Mouse (Mus musculus): ENCODE data around the gene Spem2. TPM values are rescaled to one million over a fixed set of nuclear protein-coding genes. Genes with fewer than 3 reads are reported as not detected.
A peak's percentile ranks its signal among the peaks of the same experiment; 100 is the strongest.

Gene Spem2
- polyA plus RNA-seq, 1 experiment from 2014 or later = not detected

DNA sequence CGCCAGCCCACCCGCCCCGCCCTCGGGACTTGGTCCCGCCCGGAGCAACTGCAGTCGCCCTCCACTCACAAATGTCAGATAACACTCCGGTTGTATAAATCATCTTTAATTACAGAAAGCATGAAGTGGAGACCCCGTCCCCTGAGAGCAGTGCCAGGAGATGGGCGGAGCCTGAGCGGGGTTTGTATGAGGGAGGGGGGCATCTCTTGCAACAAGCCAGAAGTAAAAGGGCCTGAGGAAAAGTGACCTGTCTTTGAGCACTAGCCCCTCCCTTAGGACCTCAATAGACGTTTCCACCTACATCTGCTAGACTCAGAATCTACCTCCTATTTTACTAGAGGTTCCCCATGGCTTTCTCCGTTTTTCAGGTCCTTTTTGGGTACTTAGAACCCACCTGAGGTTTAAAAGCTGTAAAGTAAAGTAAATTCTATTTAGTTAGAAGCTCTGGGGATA, 22.3 kb downstream of the Spem2 start:
- ATAC-seq (no peak), DNase-seq (ENCODE audit: low spot score) (peak; percentile 32)
- no peaks in the 10 kb centered on the region for H3K36me3 ChIP-seq (ENCODE audit: insufficient read depth, low read length)
- peak overlapping the region; percentile 47 for H3K4me3 ChIP-seq (ENCODE audit: low read depth, low read length)
- peaks cover 11% of the 10 kb centered on the region; the same call in 1 of the 2 replicates for H3K4me1 ChIP-seq (ENCODE audit: insufficient read depth, low read depth, low read length)
- H3K9me3 ChIP-seq (ENCODE audit: low read length) = no peaks in the 10 kb centered on the region
- 3% methylated on average over 13 of the region's 13 CpGs for WGBS
- H3K27ac ChIP-seq (ENCODE audit: low read length) = 0 out of 2 replicates have a peak overlapping the region, but pooled peaks have one; percentile 54
- TF ChIP-seq CTCF (IDR thresholded peaks at IDR 0.05) (no peak), EP300 (IDR thresholded peaks at IDR 0.05) (no peak)
- peak overlapping the region; percentile 88 for H3K4me2 ChIP-seq (replicated peaks; ENCODE audit: low read depth, low read length)
- H3K9ac ChIP-seq (replicated peaks; ENCODE audit: low read depth) = no peak overlapping the region; the same call in 1 of the 2 replicates
- H3K27me3 ChIP-seq (replicated peaks; ENCODE audit: insufficient read depth, low read length) = no peaks in the 10 kb centered on the region

DNA sequence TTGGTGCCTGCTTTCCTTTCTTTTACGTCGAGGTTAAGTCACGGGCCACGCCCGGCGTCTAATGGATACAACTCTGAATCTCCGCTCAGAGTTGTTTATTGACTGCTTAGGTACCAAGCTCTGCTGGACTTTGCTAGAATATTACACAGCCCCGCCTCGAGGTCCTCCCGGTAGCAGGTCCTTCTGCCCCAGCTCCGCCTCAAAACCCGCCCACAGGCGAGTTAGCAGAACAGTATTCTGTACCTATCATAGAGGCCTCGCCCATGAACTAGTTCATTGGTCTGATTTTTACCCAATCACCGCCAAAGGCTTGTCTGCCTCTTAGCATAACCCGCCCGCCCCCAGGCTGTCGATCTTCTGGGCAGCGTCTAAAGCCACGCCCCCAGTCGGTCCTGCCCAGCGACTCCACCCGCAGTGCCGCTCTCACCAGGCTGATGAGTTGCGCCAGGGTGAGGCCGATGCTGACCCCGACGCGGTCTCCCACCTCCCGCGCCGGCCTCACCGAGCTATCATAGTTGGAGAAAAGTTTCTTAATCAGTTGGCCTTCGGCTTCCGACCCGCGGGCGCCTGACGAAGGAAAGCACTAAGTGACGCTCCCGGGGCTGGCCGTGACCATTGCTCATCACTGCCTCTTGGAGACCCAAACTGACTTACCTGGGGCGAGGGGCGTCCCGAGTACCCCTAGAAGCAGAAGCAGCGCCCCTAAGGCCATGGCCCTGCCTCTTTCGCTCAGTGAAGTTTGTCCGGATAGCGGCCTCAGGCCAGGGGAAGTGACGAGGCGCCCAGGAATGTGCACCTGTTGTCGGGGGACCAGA, 22.9 kb downstream of the Spem2 start, which contains the start of gene Chrnb1:
Chrnb1 (minus strand) TSS at position 776 of the 815 bp plus-strand sequence.
- Histone ChIP-seq H3K36me3 (ENCODE audit: insufficient read depth, low read length) (no peaks in the 10 kb centered on the region), H3K27me3 (replicated peaks; ENCODE audit: insufficient read depth, low read length) (no peaks in the 10 kb centered on the region), H3K9me3 (ENCODE audit: low read length) (no peaks in the 10 kb centered on the region), H3K9ac (replicated peaks; ENCODE audit: low read depth) (peak within 1 kb of the TSS; percentile 34), H3K4me1 (ENCODE audit: insufficient read depth, low read depth, low read length) (0 out of 2 replicates have a peak, but pooled peaks cover 9% of the 10 kb centered on the region), H3K4me2 (replicated peaks; ENCODE audit: low read depth, low read length) (peak within 1 kb of the TSS; percentile 88), H3K27ac (ENCODE audit: low read length) (peak within 1 kb of the TSS; percentile 54), H3K4me3 (ENCODE audit: low read depth, low read length) (peak within 1 kb of the TSS; percentile 47)
- 1% methylated on average over 50 of the region's 52 CpGs for WGBS
- DNase-seq (ENCODE audit: low spot score) = peak; percentile 100
- no peak for TF ChIP-seq EP300 (IDR thresholded peaks at IDR 0.05)
- peak; percentile 18; the same call in 1 of the 2 replicates for TF ChIP-seq CTCF (IDR thresholded peaks at IDR 0.05)
- peak; percentile 99 for ATAC-seq

DNA sequence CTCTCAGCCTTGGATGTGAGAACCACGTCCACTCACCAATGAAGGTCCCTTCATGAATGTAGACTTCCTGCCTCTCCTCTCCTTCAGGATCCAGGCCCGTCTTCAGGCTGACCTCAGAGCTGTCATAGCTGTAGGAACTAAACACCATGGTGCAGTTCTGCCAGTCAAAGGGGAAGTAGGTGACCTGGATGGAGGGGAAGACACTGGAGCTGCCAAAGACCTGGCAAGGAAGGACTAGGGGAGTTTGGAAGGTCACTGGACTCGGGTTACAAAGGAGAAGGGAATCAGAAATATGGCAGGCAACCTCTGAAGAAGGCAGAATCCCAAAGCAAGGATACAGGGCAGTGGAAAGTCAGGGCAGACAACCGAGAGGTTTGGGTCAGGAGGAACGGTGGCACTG, 24.8 kb downstream of the Spem2 start:
- H3K4me1 ChIP-seq (ENCODE audit: insufficient read depth, low read depth, low read length) = 0 out of 2 replicates have a peak, but pooled peaks cover 6% of the 10 kb centered on the region
- no peak for ATAC-seq
- DNase-seq (ENCODE audit: low spot score) = no peak
- no peaks in the 10 kb centered on the region for H3K27me3 ChIP-seq (replicated peaks; ENCODE audit: insufficient read depth, low read length)
- no peak for TF ChIP-seq EP300 (IDR thresholded peaks at IDR 0.05)
- TF ChIP-seq CTCF (IDR thresholded peaks at IDR 0.05) = no peak
- H3K9ac ChIP-seq (replicated peaks; ENCODE audit: low read depth) = no peak overlapping the region
- no peak overlapping the region for H3K27ac ChIP-seq (ENCODE audit: low read length)
- H3K4me2 ChIP-seq (replicated peaks; ENCODE audit: low read depth, low read length) = no peak overlapping the region
- whole genome bisulfite sequencing = 58% methylated on average over 5 of the region's 5 CpGs
- H3K36me3 ChIP-seq (ENCODE audit: insufficient read depth, low read length) = no peaks in the 10 kb centered on the region
- H3K4me3 ChIP-seq (ENCODE audit: low read depth, low read length) = no peak overlapping the region
- H3K9me3 ChIP-seq (ENCODE audit: low read length) = no peaks in the 10 kb centered on the region

DNA sequence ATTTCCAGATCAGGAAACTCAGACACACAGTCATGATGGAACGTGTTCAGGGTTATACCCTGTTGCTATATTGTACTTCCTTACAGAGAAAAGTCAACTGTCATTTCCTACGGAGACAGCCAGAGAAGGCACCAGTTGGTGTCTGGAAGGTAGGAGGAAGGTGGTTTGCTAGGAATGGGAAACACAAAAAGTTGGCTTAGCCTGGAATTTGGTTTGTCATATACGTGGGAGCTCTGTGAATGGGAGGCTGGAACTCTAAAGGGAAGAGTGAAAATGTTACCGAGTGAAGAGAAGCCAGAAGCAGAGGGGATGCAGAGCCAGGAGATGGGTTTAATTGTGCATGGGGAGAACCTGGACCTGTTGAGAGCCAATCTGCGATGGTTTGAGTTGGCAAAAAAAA, 26.8 kb downstream of the Spem2 start:
- Histone ChIP-seq H3K9ac (replicated peaks; ENCODE audit: low read depth) (no peak overlapping the region), H3K9me3 (ENCODE audit: low read length) (no peaks in the 10 kb centered on the region), H3K27me3 (replicated peaks; ENCODE audit: insufficient read depth, low read length) (no peaks in the 10 kb centered on the region), H3K4me3 (ENCODE audit: low read depth, low read length) (no peak overlapping the region), H3K4me2 (replicated peaks; ENCODE audit: low read depth, low read length) (no peak overlapping the region), H3K27ac (ENCODE audit: low read length) (no peak overlapping the region), H3K4me1 (ENCODE audit: insufficient read depth, low read depth, low read length) (0 out of 2 replicates have a peak, but pooled peaks cover 6% of the 10 kb centered on the region), H3K36me3 (ENCODE audit: insufficient read depth, low read length) (no peaks in the 10 kb centered on the region)
- DNase-seq (ENCODE audit: low spot score) (no peak), ATAC-seq (no peak)
- 66% methylated on average over 5 of the region's 5 CpGs for WGBS
- no peak for TF ChIP-seq CTCF (IDR thresholded peaks at IDR 0.05)
- no peak for TF ChIP-seq EP300 (IDR thresholded peaks at IDR 0.05)

DNA sequence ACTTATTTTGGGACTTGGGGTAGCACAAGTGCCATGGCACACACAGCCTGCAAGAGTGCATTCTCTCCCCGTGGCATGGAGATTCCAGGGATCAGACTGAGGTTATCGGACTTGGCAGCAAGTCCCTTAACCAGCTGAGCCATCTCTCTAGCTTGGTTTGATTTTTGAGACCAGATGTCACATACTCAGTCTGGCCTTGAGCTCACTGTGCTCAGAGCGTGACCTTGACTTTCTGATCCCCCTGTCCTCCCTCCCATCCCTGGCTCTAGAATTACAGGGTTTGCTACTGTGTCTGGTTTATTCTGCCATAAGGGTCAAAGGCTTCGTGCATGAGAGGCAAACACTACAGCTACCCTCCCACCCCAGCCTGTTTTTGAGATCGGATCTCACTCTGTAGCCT, 28.8 kb downstream of the Spem2 start:
- DNase-seq (ENCODE audit: low spot score) = no peak
- Histone ChIP-seq H3K36me3 (ENCODE audit: insufficient read depth, low read length) (no peaks in the 10 kb centered on the region), H3K4me1 (ENCODE audit: insufficient read depth, low read depth, low read length) (peaks cover 3% of the 10 kb centered on the region; the same call in 1 of the 2 replicates), H3K27ac (ENCODE audit: low read length) (no peak overlapping the region), H3K4me3 (ENCODE audit: low read depth, low read length) (no peak overlapping the region), H3K9ac (replicated peaks; ENCODE audit: low read depth) (no peak overlapping the region), H3K27me3 (replicated peaks; ENCODE audit: insufficient read depth, low read length) (no peaks in the 10 kb centered on the region), H3K9me3 (ENCODE audit: low read length) (no peaks in the 10 kb centered on the region), H3K4me2 (replicated peaks; ENCODE audit: low read depth, low read length) (no peak overlapping the region)
- TF ChIP-seq EP300 (IDR thresholded peaks at IDR 0.05) (no peak), CTCF (IDR thresholded peaks at IDR 0.05) (no peak)
- no peak for ATAC-seq
- WGBS = 59% methylated on average over 5 of the region's 5 CpGs

DNA sequence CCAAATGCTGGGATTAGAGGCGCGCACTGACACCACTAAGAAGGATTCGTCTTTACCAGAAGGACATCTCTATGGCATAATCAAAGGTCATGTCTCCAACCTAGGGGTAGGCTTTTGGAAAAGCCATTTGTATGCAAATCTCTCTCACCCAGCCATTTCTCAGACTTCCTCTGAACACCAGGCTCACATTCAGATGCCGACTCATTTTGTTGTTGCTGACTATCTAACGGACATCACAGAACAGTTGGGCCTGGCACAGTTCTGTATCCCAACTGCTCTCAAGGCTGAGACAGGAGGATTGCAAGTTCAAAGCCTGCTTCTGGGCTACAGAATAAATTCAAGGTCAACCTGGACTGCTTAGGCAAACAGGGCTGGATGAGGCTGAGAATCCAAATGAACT, 31.0 kb downstream of the Spem2 start:
- Histone ChIP-seq H3K9me3 (ENCODE audit: low read length) (no peaks in the 10 kb centered on the region), H3K4me2 (replicated peaks; ENCODE audit: low read depth, low read length) (no peak overlapping the region), H3K4me3 (ENCODE audit: low read depth, low read length) (no peak overlapping the region), H3K9ac (replicated peaks; ENCODE audit: low read depth) (no peak overlapping the region), H3K27ac (ENCODE audit: low read length) (no peak overlapping the region), H3K36me3 (ENCODE audit: insufficient read depth, low read length) (no peaks in the 10 kb centered on the region), H3K4me1 (ENCODE audit: insufficient read depth, low read depth, low read length) (peaks cover 4% of the 10 kb centered on the region; the same call in 1 of the 2 replicates), H3K27me3 (replicated peaks; ENCODE audit: insufficient read depth, low read length) (no peaks in the 10 kb centered on the region)
- DNase-seq (ENCODE audit: low spot score) (no peak), ATAC-seq (no peak)
- 86% methylated on average over 5 of the region's 5 CpGs for WGBS
- TF ChIP-seq CTCF (IDR thresholded peaks at IDR 0.05) = no peak
- no peak for TF ChIP-seq EP300 (IDR thresholded peaks at IDR 0.05)
